Mouse (Mus musculus) megakaryocyte, embryonic 14.5 days (primary cell): ENCODE measurements around the gene Wdr77.

Experiments used
- FLI1 ChIP-seq: IDR thresholded peaks from 2 replicates; pipeline ENCODE4 v1.6.1; 2012; ENCODE audit warnings: low read length, inconsistent platforms, mixed read lengths
- GATA1 ChIP-seq: IDR thresholded peaks from 3 replicates; pipeline ENCODE4 v1.6.1; 2012; ENCODE audit warnings: mixed read lengths, low read length, inconsistent platforms, borderline replicate concordance

GRCm38 (mm10) chr3:105924616-105925015 is 34.6 kb upstream of the Wdr77 start:
- TF ChIP-seq GATA1: no peak
- no peak for TF ChIP-seq FLI1
